Mouse (Mus musculus) G1E (cell line): ENCODE results near the gene Mfng. TPM values are rescaled to one million over a fixed set of nuclear protein-coding genes. Genes with fewer than 3 reads are reported as not detected.

ENCODE experiments used
- ATAC-seq: 2 replicates; pipeline ENCODE4 v1.8.0; 2016; ENCODE audit warnings: mild to moderate bottlenecking; ENCODE audit not compliant: insufficient number of reproducible peaks, poor library complexity, low FRiP score, severe bottlenecking; ENCODE audit errors: extremely low read depth
- DNase-seq: peaks from one replicate; pipeline ENCODE4 v3.0.0; 2012; ENCODE audit warnings: low spot score
- H3K27me3 ChIP-seq: 2 replicates; pipeline ENCODE4 v1.6.1; 2012; ENCODE audit warnings: mild to moderate bottlenecking, low read length, inconsistent platforms; ENCODE audit not compliant: insufficient read depth
- H3K36me3 ChIP-seq: replicated peaks from 2 replicates; pipeline ENCODE3; 2012; ENCODE audit warnings: mild to moderate bottlenecking, inconsistent platforms
- H3K4me1 ChIP-seq: 2 replicates; pipeline ENCODE4 v1.6.1; 2012; ENCODE audit warnings: low read depth, low read length, inconsistent platforms, mixed read lengths; ENCODE audit not compliant: insufficient read depth
- H3K4me3 ChIP-seq: 2 replicates; pipeline ENCODE4 v1.5.1; 2012; ENCODE audit warnings: low read depth, mild to moderate bottlenecking, inconsistent platforms, low read length, moderate library complexity, mixed read lengths
- H3K9me3 ChIP-seq: replicated peaks from 2 replicates; pipeline ENCODE4 v1.6.1; 2012; ENCODE audit warnings: inconsistent platforms
- CTCF ChIP-seq: IDR thresholded peaks from 2 replicates; pipeline ENCODE4 v1.5.1; 2012; ENCODE audit warnings: low read depth, low read length, inconsistent platforms, mixed read lengths
- GATA1 ChIP-seq: IDR thresholded peaks from 2 replicates; pipeline ENCODE4 v1.6.1; 2012; ENCODE audit warnings: borderline replicate concordance, low read length, inconsistent platforms, mixed read lengths
- GATA2 ChIP-seq: IDR thresholded peaks from 2 replicates; pipeline ENCODE4 v1.6.1; 2012; ENCODE audit warnings: low read depth, low read length, inconsistent platforms, borderline replicate concordance
- POLR2AphosphoS5 ChIP-seq: IDR thresholded peaks from 2 replicates; pipeline ENCODE4 v1.6.1; 2012; ENCODE audit warnings: low read depth, low read length, inconsistent platforms; ENCODE audit not compliant: insufficient replicate concordance
- TAL1 ChIP-seq: conservative IDR thresholded peaks from 2 replicates; pipeline ENCODE4 v1.6.1; 2012; ENCODE audit warnings: low read depth, low read length, inconsistent platforms, mixed read lengths
- polyA plus RNA-seq: library from polyadenylated mRNA; stranded (reverse); fragments of >175 nt; gene quantifications from 2 replicates; pipeline ENCODE4 v1.2.3, GENCODE M21; 2012
- total RNA-seq, 2 experiments: library from RNA; stranded (forward) in 1 of 2; stranded (reverse) in 1 of 2; fragments of 200-1000 nt in 1 of 2; fragments of >200 nt in 1 of 2; fragmentation: Nextera tagmentation in 1 of 2; gene quantifications; 2 replicates each; pipeline ENCODE4 v1.2.3; 2014 to 2017

Gene Mfng
- total and polyA plus RNA-seq, 3 experiments = not detected

- H3K4me1 ChIP-seq = no peaks in the 10 kb centered on the region
- H3K36me3 ChIP-seq = no peaks in the 10 kb centered on the region
- peaks cover 20% of the 10 kb centered on the region; the same call in 1 of the 2 replicates for H3K27me3 ChIP-seq
- ATAC-seq = no peak
- H3K9me3 ChIP-seq = no peaks in the 10 kb centered on the region
- H3K4me3 ChIP-seq = no peak overlapping the region
- TF ChIP-seq GATA2 = no peak
- TF ChIP-seq GATA1 = no peak
- no peak for TF ChIP-seq TAL1
- TF ChIP-seq CTCF = no peak
- no peak for TF ChIP-seq POLR2AphosphoS5
- DNase-seq = no peak
Measured at GRCm38 (mm10) chr15:78715856-78716255, 57.4 kb downstream of the Mfng start.

DNA sequence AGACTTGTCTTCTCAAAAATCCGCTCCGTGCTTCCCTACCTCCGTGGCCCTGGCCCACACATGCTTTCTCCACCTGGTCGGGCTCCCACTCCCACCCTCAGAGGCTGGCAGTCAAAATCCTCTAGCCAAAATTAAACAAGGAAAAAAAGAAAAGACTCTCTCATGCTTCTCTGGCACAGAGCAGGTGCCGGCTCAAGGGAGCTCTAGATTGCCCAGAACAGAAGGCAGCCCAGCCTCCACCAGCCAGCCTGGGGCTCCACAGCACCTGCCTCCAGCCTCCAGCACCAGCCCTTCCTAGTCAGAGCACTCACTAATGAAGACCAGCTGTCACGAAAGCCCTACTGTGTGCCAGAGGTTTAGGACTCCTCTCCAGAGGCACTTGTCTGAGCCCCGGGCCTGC, 59.5 kb downstream of the Mfng start:
- DNase-seq (no peak), ATAC-seq (no peak)
- H3K4me3 ChIP-seq = no peak overlapping the region
- no peaks in the 10 kb centered on the region for H3K36me3 ChIP-seq
- no peaks in the 10 kb centered on the region for H3K9me3 ChIP-seq
- no peak for TF ChIP-seq GATA2
- TF ChIP-seq TAL1 = no peak
- no peak for TF ChIP-seq GATA1
- TF ChIP-seq POLR2AphosphoS5 = no peak
- TF ChIP-seq CTCF = no peak
- H3K27me3 ChIP-seq = peaks cover 20% of the 10 kb centered on the region; the same call in 1 of the 2 replicates
- H3K4me1 ChIP-seq = no peaks in the 10 kb centered on the region

GRCm38 (mm10) chr15:78712335-78713258, 60.7 kb downstream of the Mfng start:
- ATAC-seq (no peak), DNase-seq (no peak)
- TF ChIP-seq CTCF (no peak), POLR2AphosphoS5 (no peak), TAL1 (no peak), GATA1 (no peak), GATA2 (no peak)
- no peaks in the 10 kb centered on the region for H3K9me3 ChIP-seq
- H3K4me1 ChIP-seq = no peaks in the 10 kb centered on the region
- H3K36me3 ChIP-seq = no peaks in the 10 kb centered on the region
- H3K4me3 ChIP-seq = no peak overlapping the region
- H3K27me3 ChIP-seq = peaks cover 20% of the 10 kb centered on the region; the same call in 1 of the 2 replicates

DNA sequence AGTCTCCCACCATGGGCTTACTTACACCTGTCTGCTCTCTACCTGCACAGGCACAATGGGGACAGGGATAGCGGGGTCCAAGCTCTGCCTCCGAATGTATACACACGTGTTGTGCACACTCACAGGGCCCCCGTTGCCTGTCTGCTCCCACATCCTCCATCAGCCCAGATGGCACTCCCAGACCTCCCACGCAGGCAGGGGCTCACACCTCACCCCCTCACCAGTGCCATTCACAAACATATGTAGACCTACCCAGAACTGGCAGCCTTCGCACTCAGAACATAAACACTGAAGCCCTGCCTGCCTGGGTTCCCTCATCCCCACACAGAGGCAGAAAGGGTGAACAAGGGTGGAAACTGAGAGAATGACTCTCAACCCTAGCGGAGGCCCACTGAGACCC, 61.3 kb downstream of the Mfng start:
- ATAC-seq = no peak
- Histone ChIP-seq H3K4me3 (no peak overlapping the region), H3K27me3 (peaks cover 20% of the 10 kb centered on the region; the same call in 1 of the 2 replicates), H3K9me3 (no peaks in the 10 kb centered on the region), H3K4me1 (no peaks in the 10 kb centered on the region), H3K36me3 (no peaks in the 10 kb centered on the region)
- no peak for TF ChIP-seq TAL1
- TF ChIP-seq POLR2AphosphoS5 = no peak
- TF ChIP-seq GATA2 = no peak
- no peak for TF ChIP-seq GATA1
- no peak for TF ChIP-seq CTCF
- DNase-seq = no peak

DNA sequence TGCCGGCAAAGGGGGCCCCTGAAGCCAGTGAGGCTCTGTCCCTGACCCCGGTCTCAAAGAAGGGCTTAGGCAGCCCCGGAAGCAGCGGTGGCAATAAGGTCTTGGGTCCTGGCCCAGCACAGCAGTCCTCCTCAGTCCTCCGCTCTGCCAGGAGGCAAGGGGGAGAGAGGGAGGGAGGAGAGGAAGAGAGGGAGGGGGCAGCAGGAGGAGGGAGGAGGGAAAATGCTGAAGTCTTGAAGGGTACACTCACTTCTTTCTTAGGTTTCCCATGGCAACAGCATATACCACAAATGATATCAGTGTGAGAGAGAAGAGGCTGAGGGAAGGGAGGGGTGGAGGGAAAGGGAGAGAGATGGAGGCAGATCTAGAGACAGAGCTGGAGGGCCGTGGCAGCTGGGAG, 62.6 kb downstream of the Mfng start:
- ATAC-seq = no peak
- TF ChIP-seq POLR2AphosphoS5 (no peak), CTCF (no peak), GATA2 (no peak), TAL1 (no peak), GATA1 (no peak)
- H3K4me3 ChIP-seq = no peak overlapping the region
- peaks cover 20% of the 10 kb centered on the region; the same call in 1 of the 2 replicates for H3K27me3 ChIP-seq
- no peaks in the 10 kb centered on the region for H3K9me3 ChIP-seq
- no peaks in the 10 kb centered on the region for H3K36me3 ChIP-seq
- no peak for DNase-seq
- H3K4me1 ChIP-seq = no peaks in the 10 kb centered on the region

- peaks cover 18% of the 10 kb centered on the region; the same call in 1 of the 2 replicates for H3K27me3 ChIP-seq
- H3K4me1 ChIP-seq = no peaks in the 10 kb centered on the region
- no peak for DNase-seq
- H3K36me3 ChIP-seq = no peaks in the 10 kb centered on the region
- ATAC-seq = no peak
- H3K4me3 ChIP-seq = no peak overlapping the region
- no peak for TF ChIP-seq CTCF
- TF ChIP-seq GATA1 = no peak
- TF ChIP-seq POLR2AphosphoS5 = no peak
- no peak for TF ChIP-seq GATA2
- TF ChIP-seq TAL1 = no peak
- no peaks in the 10 kb centered on the region for H3K9me3 ChIP-seq
Measured at GRCm38 (mm10) chr15:78709767-78710166, 63.5 kb downstream of the Mfng start.
